Mouse (Mus musculus): ENCODE results near the gene Gnat1. TPM values are rescaled to one million over a fixed set of nuclear protein-coding genes. Genes with fewer than 3 reads are reported as not detected.
A peak's percentile ranks its signal among the peaks of the same experiment; 100 is the strongest.

The Gnat1 gene
- polyA plus RNA-seq, 1 experiment: 0.15 TPM

GRCm38 (mm10) chr9:107637070-107637469, 42.4 kb downstream of the Gnat1 start:
- WGBS: 42% methylated on average over 7 of the region's 7 CpGs
- no peak for TF ChIP-seq CTCF (IDR thresholded peaks at IDR 0.05; ENCODE audit: borderline replicate concordance, insufficient read depth, low read depth, low read length)
- H3K4me1 ChIP-seq (ENCODE audit: control insufficient read depth, insufficient read depth, low read length): peaks cover 7% of the 10 kb centered on the region; the same call in 1 of the 2 replicates
- DNase-seq: no peak
- no peak overlapping the region for H3K27ac ChIP-seq (ENCODE audit: insufficient read depth, low read length)
- H3K4me3 ChIP-seq (replicated peaks; ENCODE audit: insufficient read depth, low read depth, low read length): no peak overlapping the region
- no peaks in the 10 kb centered on the region for H3K27me3 ChIP-seq (ENCODE audit: control insufficient read depth, insufficient read depth, low read length)

GRCm38 (mm10) chr9:107635279-107636028, 44.1 kb downstream of the Gnat1 start, which contains the start of gene Gnai2:
Gnai2 (minus strand) TSS chr9:107635367.
- H3K4me1 ChIP-seq (ENCODE audit: control insufficient read depth, insufficient read depth, low read length): peaks cover 8% of the 10 kb centered on the region; the same call in 1 of the 2 replicates
- H3K27me3 ChIP-seq (ENCODE audit: control insufficient read depth, insufficient read depth, low read length): no peaks in the 10 kb centered on the region
- DNase-seq: peak; percentile 96 to 97
- WGBS: 6% methylated on average over 38 of the region's 38 CpGs
- H3K27ac ChIP-seq (ENCODE audit: insufficient read depth, low read length): peak within 1 kb of the TSS; percentile 60
- H3K4me3 ChIP-seq (replicated peaks; ENCODE audit: insufficient read depth, low read depth, low read length): peak within 1 kb of the TSS; percentile 87
- TF ChIP-seq CTCF (IDR thresholded peaks at IDR 0.05; ENCODE audit: borderline replicate concordance, insufficient read depth, low read depth, low read length) (no peak), POLR2A (IDR thresholded peaks at IDR 0.05; ENCODE audit: borderline replicate concordance, insufficient read depth, low read length) (peak; percentile 63; the same call in 1 of the 2 replicates)

GRCm38 (mm10) chr9:107634406-107635278, 44.9 kb downstream of the Gnat1 start:
- Histone ChIP-seq H3K27me3 (ENCODE audit: control insufficient read depth, insufficient read depth, low read length) (no peaks in the 10 kb centered on the region), H3K4me1 (ENCODE audit: control insufficient read depth, insufficient read depth, low read length) (peaks cover 8% of the 10 kb centered on the region), H3K27ac (ENCODE audit: insufficient read depth, low read length) (peak overlapping the region; percentile 60), H3K4me3 (replicated peaks; ENCODE audit: insufficient read depth, low read depth, low read length) (peak overlapping the region; percentile 87)
- WGBS: 3% methylated on average over 35 of the region's 35 CpGs
- no peak for TF ChIP-seq CTCF (IDR thresholded peaks at IDR 0.05; ENCODE audit: borderline replicate concordance, insufficient read depth, low read depth, low read length)
- no peak for TF ChIP-seq POLR2A (IDR thresholded peaks at IDR 0.05; ENCODE audit: borderline replicate concordance, insufficient read depth, low read length)
- DNase-seq: no peak

GRCm38 (mm10) chr9:107633661-107634405, 45.7 kb downstream of the Gnat1 start:
- no peaks in the 10 kb centered on the region for H3K27me3 ChIP-seq (ENCODE audit: control insufficient read depth, insufficient read depth, low read length)
- peaks cover 14% of the 10 kb centered on the region for H3K4me1 ChIP-seq (ENCODE audit: control insufficient read depth, insufficient read depth, low read length)
- H3K4me3 ChIP-seq (replicated peaks; ENCODE audit: insufficient read depth, low read depth, low read length): peak overlapping the region; percentile 87
- peak overlapping the region; percentile 41 for H3K27ac ChIP-seq (ENCODE audit: insufficient read depth, low read length)
- peak in 1 of 2 experiments; percentile 62 for DNase-seq
- 4% methylated on average over 15 of the region's 15 CpGs for WGBS
- TF ChIP-seq POLR2A (IDR thresholded peaks at IDR 0.05; ENCODE audit: borderline replicate concordance, insufficient read depth, low read length) (no peak), CTCF (IDR thresholded peaks at IDR 0.05; ENCODE audit: borderline replicate concordance, insufficient read depth, low read depth, low read length) (no peak)

- peak overlapping the region; percentile 41 for H3K27ac ChIP-seq (ENCODE audit: insufficient read depth, low read length)
- peak in 1 of 2 experiments; percentile 59 for DNase-seq
- 4% methylated on average over 33 of the region's 33 CpGs for WGBS
- H3K27me3 ChIP-seq (ENCODE audit: control insufficient read depth, insufficient read depth, low read length): no peaks in the 10 kb centered on the region
- peaks cover 20% of the 10 kb centered on the region for H3K4me1 ChIP-seq (ENCODE audit: control insufficient read depth, insufficient read depth, low read length)
- 0 out of 2 replicates have a peak, but pooled peaks have one; percentile 28 for TF ChIP-seq POLR2A (IDR thresholded peaks at IDR 0.05; ENCODE audit: borderline replicate concordance, insufficient read depth, low read length)
- TF ChIP-seq CTCF (IDR thresholded peaks at IDR 0.05; ENCODE audit: borderline replicate concordance, insufficient read depth, low read depth, low read length): no peak
- H3K4me3 ChIP-seq (replicated peaks; ENCODE audit: insufficient read depth, low read depth, low read length): peak overlapping the region; percentile 87
Measured at GRCm38 (mm10) chr9:107633091-107633660, 46.3 kb downstream of the Gnat1 start.

- 19% methylated on average over 6 of the region's 6 CpGs for WGBS
- Histone ChIP-seq H3K4me1 (ENCODE audit: control insufficient read depth, insufficient read depth, low read length) (peaks cover 25% of the 10 kb centered on the region), H3K27me3 (ENCODE audit: control insufficient read depth, insufficient read depth, low read length) (no peaks in the 10 kb centered on the region), H3K4me3 (replicated peaks; ENCODE audit: insufficient read depth, low read depth, low read length) (peak overlapping the region; percentile 87), H3K27ac (ENCODE audit: insufficient read depth, low read length) (peak overlapping the region; percentile 41)
- DNase-seq: peak in 1 of 2 experiments; percentile 44
- TF ChIP-seq POLR2A (IDR thresholded peaks at IDR 0.05; ENCODE audit: borderline replicate concordance, insufficient read depth, low read length) (no peak), CTCF (IDR thresholded peaks at IDR 0.05; ENCODE audit: borderline replicate concordance, insufficient read depth, low read depth, low read length) (no peak)
Measured at GRCm38 (mm10) chr9:107632478-107632877, 47.0 kb downstream of the Gnat1 start.

GRCm38 (mm10) chr9:107631861-107632260, 47.7 kb downstream of the Gnat1 start:
- TF ChIP-seq CTCF (IDR thresholded peaks at IDR 0.05; ENCODE audit: borderline replicate concordance, insufficient read depth, low read depth, low read length): no peak
- no peak for TF ChIP-seq POLR2A (IDR thresholded peaks at IDR 0.05; ENCODE audit: borderline replicate concordance, insufficient read depth, low read length)
- Histone ChIP-seq H3K27me3 (ENCODE audit: control insufficient read depth, insufficient read depth, low read length) (no peaks in the 10 kb centered on the region), H3K27ac (ENCODE audit: insufficient read depth, low read length) (no peak overlapping the region), H3K4me3 (replicated peaks; ENCODE audit: insufficient read depth, low read depth, low read length) (no peak overlapping the region), H3K4me1 (ENCODE audit: control insufficient read depth, insufficient read depth, low read length) (peaks cover 31% of the 10 kb centered on the region)
- DNase-seq: no peak
- 80% methylated on average over 8 of the region's 8 CpGs for WGBS

Measured in cerebellum, adult 2 months (tissue).